Mouse (Mus musculus) adrenal gland, adult 8-10 months (tissue): Measurements from ENCODE around the gene Ccnt2. TPM values are rescaled to one million over a fixed set of nuclear protein-coding genes. Genes with fewer than 3 reads are reported as not detected.

Experiments
- DNase-seq: peaks from one replicate; pipeline ENCODE4 v3.0.0; 2022
- total RNA-seq, 4 experiments: library from RNA; stranded (reverse); gene quantifications; 2 replicates each; pipeline ENCODE4 v1.2.4; 2022

Gene Ccnt2
- total RNA-seq, 4 experiments from 2014 or later = 45.6 to 73.4 (median 53.0) TPM

GRCm38 (mm10) chr1:127793459-127793858 lies 19.5 kb downstream of the Ccnt2 start:
- DNase-seq = no peak

- DNase-seq = no peak
These were observed 21.3 kb downstream of the Ccnt2 start for GRCm38 (mm10) chr1:127795087-127795769.

DNA sequence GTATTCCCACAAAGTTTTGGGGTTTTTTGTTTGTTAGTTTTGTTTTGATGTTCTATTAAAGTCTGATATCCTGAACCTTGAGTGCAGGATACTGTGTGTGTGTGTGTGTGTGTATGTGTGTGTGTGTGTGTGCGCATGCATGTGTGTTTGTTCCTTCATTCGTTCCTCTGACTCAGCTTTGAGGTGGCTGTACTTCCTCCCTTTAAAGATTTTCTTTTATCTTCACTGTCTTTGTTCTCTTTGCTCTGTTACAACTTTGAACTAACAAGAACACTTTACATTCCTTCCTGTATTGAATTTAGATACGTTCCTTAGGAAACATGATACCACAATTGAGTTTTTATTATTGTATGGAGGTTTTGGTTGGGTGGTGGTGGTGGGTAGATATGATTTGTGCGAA lies 22.4 kb downstream of the Ccnt2 start:
- no peak for DNase-seq

DNA sequence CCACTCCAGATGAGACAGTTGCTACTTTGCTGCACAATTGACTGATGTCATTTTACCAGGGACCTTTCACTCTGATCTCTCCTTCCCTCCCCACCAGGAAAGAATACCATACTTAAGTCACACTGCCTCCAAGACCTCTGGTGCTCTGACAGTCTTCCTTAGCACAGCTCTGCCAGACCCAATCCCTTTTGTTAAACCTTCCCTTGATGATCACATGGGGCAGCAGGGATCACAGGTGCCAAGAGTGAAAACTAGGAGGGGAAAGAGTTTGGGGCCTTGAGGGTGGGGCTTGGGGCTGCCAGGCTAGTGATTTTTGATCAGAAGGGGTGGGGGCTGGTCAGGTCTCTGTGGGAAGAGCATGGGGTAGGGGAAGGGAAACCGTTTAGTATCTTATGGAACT lies 22.8 kb downstream of the Ccnt2 start:
- DNase-seq = no peak

- DNase-seq = no peak
These were observed 29.0 kb downstream of the Ccnt2 start for GRCm38 (mm10) chr1:127802916-127803315.

DNA sequence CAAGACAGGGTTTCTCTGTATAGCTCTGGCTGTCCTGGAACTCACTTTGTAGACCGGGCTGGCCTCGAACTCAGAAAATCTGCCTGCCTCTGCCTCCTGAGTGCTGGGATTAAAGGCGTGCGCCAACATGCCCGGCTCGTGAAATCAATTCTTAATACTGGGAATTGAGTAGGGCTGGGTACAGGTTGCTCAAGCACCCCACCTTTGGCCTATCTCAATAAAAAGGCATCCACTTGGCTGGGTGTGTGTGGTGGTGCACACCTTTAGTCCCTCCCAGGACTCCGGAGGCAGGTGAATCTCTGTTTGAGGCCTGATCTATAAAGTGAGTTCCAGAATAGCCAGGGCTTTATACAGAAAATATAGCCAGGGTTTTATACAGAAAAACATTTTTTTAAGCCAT lies 34.7 kb downstream of the Ccnt2 start:
- DNase-seq = no peak

DNA sequence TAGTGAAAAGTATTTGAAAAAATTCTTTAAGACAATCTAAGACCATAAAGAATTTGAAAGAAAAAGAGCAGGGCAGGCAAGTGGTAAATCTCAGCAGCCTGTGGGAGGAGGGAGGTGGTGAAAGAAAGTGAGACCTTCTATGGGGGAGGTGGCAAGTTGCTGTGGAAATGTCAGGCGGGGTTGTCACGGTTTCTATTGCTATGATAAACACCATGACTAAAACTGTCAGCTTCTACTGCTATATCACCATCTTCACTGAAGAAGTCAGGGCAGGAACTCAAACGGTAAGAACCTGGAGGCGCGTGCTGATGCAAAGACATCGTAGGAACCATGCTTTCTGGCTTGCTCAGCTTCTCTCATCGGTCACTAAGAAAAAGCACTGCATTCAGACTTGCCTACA lies 39.0 kb downstream of the Ccnt2 start:
- DNase-seq = no peak

DNA sequence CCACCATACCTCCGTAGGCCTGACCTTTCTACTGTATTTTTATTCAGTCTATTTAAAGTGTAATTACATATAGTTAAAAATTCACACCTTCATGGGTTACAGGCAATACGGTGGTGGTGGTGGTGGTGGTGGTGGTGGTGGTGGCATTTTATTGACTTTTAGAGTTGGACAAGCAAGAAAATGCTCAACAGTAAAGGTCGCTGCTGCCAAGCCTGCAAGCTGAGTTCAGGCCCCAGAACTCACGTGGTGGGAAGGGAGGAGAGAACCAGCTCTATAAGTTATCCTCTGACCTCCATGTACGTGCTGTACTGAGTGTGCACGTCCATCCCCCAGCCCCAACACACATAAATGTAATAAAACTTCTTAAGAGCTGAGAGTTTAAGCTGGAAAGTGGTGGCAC lies 42.4 kb downstream of the Ccnt2 start:
- no peak for DNase-seq

DNA sequence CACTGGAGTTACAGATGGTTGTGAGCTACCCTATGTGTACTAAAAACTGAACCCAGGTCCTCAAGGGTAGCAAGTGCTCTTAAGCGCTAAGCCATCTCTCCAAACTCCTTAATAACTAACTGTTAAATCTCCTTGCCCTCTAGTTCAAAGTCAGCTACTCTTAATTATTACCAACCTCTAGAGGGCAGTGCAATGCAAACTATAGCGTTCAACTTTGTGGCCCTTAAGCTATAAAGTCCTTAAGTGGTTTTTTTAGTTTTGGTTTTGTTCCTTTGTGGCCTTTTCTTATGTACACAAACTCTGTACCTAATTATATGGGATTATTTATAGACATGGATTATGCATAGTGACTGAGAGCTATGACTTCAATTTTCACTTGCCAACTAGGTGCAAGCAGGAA lies 53.4 kb downstream of the Ccnt2 start:
- no peak for DNase-seq

- DNase-seq = no peak
These were observed 56.4 kb downstream of the Ccnt2 start for GRCm38 (mm10) chr1:127830215-127830921.

DNA sequence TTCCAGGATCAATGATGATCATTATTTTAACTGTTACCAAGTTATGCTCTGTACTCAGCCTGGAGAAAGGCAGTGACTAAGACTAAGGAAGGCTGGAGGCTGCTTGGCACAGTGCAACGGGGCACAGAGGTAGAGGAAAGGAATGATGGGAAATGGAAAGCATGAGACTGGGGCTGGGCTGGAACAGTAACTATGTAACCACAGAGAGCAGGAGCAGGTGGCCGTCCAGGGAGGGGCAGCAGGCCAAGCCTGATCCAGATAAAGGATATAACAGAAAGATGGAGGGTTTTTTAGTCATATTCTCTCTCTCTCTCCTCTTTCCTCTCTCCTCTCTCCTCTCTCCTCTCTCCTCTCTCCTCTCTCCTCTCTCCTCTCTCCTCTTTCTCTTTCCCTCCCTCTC lies 59.8 kb downstream of the Ccnt2 start:
- DNase-seq = no peak

GRCm38 (mm10) chr1:127834202-127834601 lies 60.2 kb downstream of the Ccnt2 start:
- DNase-seq = no peak

DNA sequence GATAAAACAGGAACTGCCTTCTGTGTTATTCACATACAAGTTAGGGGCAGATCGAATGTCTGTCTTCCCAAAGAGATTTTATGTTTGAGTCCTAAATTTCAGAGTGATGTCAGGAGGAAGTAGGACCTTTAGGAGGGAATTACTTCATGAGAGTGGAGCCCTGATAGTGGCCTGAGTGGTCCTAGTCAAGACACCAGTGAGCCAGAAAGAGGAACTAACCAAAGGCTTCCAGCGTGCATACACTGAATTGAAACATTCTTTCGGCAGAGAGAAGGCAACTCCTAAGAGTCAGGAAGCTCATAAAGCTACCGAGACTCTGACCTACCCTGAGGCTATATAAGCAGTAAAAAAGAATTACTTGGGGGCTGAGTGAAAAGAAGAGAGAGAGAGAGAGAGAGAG lies 62.7 kb downstream of the Ccnt2 start:
- no peak for DNase-seq

DNA sequence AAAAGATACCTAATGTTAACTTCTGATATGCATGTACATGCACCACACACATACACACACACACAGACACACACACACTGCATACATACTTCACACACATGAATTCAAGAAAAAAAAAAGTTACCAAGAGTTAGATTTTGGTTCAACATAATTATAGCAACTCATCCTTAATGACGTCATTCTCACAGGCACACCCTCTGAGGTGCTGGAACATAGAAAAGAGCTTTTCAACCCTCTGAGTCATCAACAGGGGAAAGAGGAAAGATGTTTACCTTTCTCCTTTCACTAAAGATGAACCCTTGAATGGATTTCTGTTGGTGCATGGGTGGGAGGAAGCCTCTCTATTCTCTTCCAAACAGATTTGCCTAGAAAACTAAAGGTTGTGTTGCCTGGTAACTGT lies 64.6 kb downstream of the Ccnt2 start:
- DNase-seq = no peak

- DNase-seq = no peak
These were observed 71.5 kb downstream of the Ccnt2 start for GRCm38 (mm10) chr1:127845472-127845871.

- DNase-seq = peak; percentile 7
These were observed 76.2 kb downstream of the Ccnt2 start for GRCm38 (mm10) chr1:127850075-127850610.

- no peak for DNase-seq
These were observed 80.7 kb downstream of the Ccnt2 start, which contains the start of gene Map3k19 for GRCm38 (mm10) chr1:127854486-127855222. Gene Map3k19, minus strand, starts transcription at chr1:127855031.

Other genes starting within 250 kb of the Ccnt2 start
- 1 to 10 TPM in 2 of 4 experiments, not detected in 2; 1.6 TPM for gene Tmem163, start 94.6 kb upstream of the Ccnt2 start, total RNA-seq
- not detected for gene Acmsd, start 44.8 kb upstream of the Ccnt2 start, total RNA-seq
- under 1 TPM; 0.09 to 0.21 (median 0.17) TPM for gene Map3k19, start 80.9 kb downstream of the Ccnt2 start, total RNA-seq
- 10 to 100 TPM; 55.2 to 66.5 (median 59.5) TPM for gene Rab3gap1, start 94.6 kb downstream of the Ccnt2 start, total RNA-seq